Mouse (Mus musculus) G1E (cell line): ENCODE measurements around the gene Ptprn.

Experiments used
- CTCF ChIP-seq: IDR thresholded peaks from 2 replicates; pipeline ENCODE4 v1.5.1; 2012; ENCODE audit warnings: low read depth, low read length, inconsistent platforms, mixed read lengths
- GATA1 ChIP-seq: IDR thresholded peaks from 2 replicates; pipeline ENCODE4 v1.6.1; 2012; ENCODE audit warnings: borderline replicate concordance, low read length, inconsistent platforms, mixed read lengths
- GATA2 ChIP-seq: IDR thresholded peaks from 2 replicates; pipeline ENCODE4 v1.6.1; 2012; ENCODE audit warnings: low read depth, low read length, inconsistent platforms, borderline replicate concordance
- POLR2AphosphoS5 ChIP-seq: IDR thresholded peaks from 2 replicates; pipeline ENCODE4 v1.6.1; 2012; ENCODE audit warnings: low read depth, low read length, inconsistent platforms; ENCODE audit not compliant: insufficient replicate concordance
- TAL1 ChIP-seq: conservative IDR thresholded peaks from 2 replicates; pipeline ENCODE4 v1.6.1; 2012; ENCODE audit warnings: low read depth, low read length, inconsistent platforms, mixed read lengths

- TF ChIP-seq GATA1 (no peak), CTCF (no peak), TAL1 (no peak), POLR2AphosphoS5 (peak; percentile 79; the same call in 1 of the 2 replicates), GATA2 (no peak)
These were observed 48.5 kb downstream of the Ptprn start for GRCm38 (mm10) chr1:75215785-75216184.
